Mouse (Mus musculus) effector memory CD4-positive, alpha-beta T cell, adult 7 months (primary cell): Measurements from ENCODE around the gene Ecm2. TPM values are rescaled to one million over a fixed set of nuclear protein-coding genes. Genes with fewer than 3 reads are reported as not detected.

Source experiments
- polyA plus RNA-seq: library from polyadenylated mRNA; unstranded; fragments of 100-300 nt; shearing (Covaris generic); gene quantifications from one replicate; pipeline ENCODE4 v1.2.1, GENCODE M21; 2017

Gene Ecm2
- 0.13 TPM for polyA plus RNA-seq

GRCm38 (mm10) chr13:49504510-49504909 is at the start of gene Ecm2:
TSS of gene Ecm2 (plus strand) at chr13:49504810.

GRCm38 (mm10) chr13:49492376-49493368 is 11.9 kb upstream of the Ecm2 start, which contains the start of gene Tes3-ps:
TSS of gene Tes3-ps (plus strand) at chr13:49493318.

GRCm38 (mm10) chr13:49544279-49544678 is 39.7 kb downstream of the Ecm2 start, which contains the start of gene Aspn:
TSS of gene Aspn (plus strand) at chr13:49544443.

GRCm38 (mm10) chr13:49581541-49582530 is 77.2 kb downstream of the Ecm2 start, which contains the start of gene Omd:
TSS of gene Omd (plus strand) at chr13:49582462.

Other genes starting within 250 kb of the Ecm2 start
- gene Fgd3, start 184.5 kb upstream of the Ecm2 start, polyA plus RNA-seq = 21.2 TPM
- gene Bicd2, start 163.2 kb upstream of the Ecm2 start, polyA plus RNA-seq = 20.7 TPM
- gene Ippk, start 83.6 kb upstream of the Ecm2 start, polyA plus RNA-seq = 14.2 TPM
- gene Tes3-ps, start 11.5 kb upstream of the Ecm2 start, polyA plus RNA-seq = 2.8 TPM
- not detected for gene Aspn, start 39.6 kb downstream of the Ecm2 start, polyA plus RNA-seq
- 0.33 TPM for gene Omd, start 77.7 kb downstream of the Ecm2 start, polyA plus RNA-seq
- 0.44 TPM for gene Ogn, start 103.2 kb downstream of the Ecm2 start, polyA plus RNA-seq
- 0.91 TPM for gene Cenpp, start 148.0 kb downstream of the Ecm2 start, polyA plus RNA-seq
- 33.9 TPM for gene Nol8, start 148.3 kb downstream of the Ecm2 start, polyA plus RNA-seq
- gene Iars, start 177.3 kb downstream of the Ecm2 start, polyA plus RNA-seq = 39.3 TPM